Mouse (Mus musculus) cerebellum, adult 8-10 months (tissue): ENCODE measurements at regions not wholly inside any gene's neighbourhood (a gene's known extent, or its start where the extent isn't known, plus 50 kb on each side); places are given as distances from the start of the nearest gene placed in this dataset.
A peak's percentile ranks its signal among the peaks of the same experiment; 100 is the strongest.

ENCODE experiments used
- DNase-seq: peaks from one replicate; pipeline ENCODE4 v3.0.0; 2022

GRCm38 (mm10) chr14:24956528-24957210 lies 469.7 kb downstream of the Rps24 start:
- DNase-seq: peak; percentile 63

DNA sequence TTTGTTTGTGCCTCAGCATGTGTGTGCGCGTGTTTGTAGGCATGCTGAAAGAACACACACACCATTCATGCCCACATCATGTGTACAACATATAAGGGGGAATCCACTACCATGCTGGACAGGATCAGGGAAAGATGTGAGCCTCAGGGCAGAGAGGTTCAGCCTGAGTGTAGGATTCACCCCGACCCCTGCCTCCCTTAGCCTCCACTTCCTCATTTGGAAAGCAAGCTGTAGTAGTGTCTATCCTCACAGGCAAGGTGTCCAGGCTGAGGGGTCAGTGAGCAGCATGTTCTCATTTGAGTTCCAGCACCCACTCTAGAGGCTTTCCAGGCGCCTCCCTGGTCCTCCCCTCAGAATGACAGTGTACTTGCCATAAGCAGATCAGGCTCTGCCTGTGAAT lies 470.5 kb downstream of the Rps24 start:
- no peak for DNase-seq

- DNase-seq: no peak
These were observed 471.9 kb downstream of the Rps24 start for GRCm38 (mm10) chr14:24958821-24959220.

- DNase-seq: no peak
These were observed 472.5 kb downstream of the Rps24 start for GRCm38 (mm10) chr14:24959401-24959800.

GRCm38 (mm10) chr14:24960082-24960482 lies 473.2 kb downstream of the Rps24 start:
- peak; percentile 89 for DNase-seq

GRCm38 (mm10) chr14:24960875-24961274 lies 473.9 kb downstream of the Rps24 start:
- DNase-seq: no peak

DNA sequence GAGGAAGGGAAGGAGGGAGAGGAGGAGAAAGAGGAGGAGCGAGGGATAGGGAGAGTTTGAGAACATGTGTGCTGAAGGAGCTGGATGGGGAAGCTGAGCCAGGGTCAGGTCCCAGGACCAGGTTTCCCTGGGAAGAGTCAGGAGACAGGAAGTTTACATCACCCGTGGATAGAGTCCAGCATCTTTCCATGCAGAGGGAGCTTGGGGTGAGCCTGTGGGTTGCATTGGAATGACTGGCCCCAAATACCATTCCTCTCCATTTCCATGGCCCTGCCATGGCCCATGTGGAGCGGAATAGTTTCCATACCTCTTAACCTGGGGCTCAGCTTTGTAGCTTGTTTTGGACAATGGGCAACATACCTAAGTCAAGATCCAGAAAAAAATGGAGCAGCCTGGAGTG lies 474.8 kb downstream of the Rps24 start:
- DNase-seq: no peak

DNA sequence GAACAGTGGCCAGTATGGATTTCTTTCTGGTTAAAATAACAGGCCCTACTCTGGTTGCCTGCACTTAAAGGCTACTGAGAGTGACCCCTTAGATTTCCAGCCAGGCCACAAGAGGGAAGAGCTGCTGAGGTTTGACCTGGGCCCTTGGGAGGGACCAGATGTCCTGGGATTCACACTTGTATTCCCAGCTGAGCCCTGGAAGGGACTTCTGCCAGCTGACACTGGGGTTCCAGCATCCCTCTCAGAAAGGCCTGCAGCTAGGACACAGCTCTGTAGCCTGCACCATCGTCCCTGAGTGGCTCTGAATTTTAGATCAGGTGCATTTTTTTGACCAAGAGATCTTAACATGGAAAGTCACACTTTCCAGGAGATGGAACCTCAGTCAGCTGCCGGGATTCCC lies 482.7 kb downstream of the Rps24 start:
- DNase-seq: no peak

GRCm38 (mm10) chr14:24972357-24972756 lies 485.4 kb downstream of the Rps24 start:
- DNase-seq: no peak

DNA sequence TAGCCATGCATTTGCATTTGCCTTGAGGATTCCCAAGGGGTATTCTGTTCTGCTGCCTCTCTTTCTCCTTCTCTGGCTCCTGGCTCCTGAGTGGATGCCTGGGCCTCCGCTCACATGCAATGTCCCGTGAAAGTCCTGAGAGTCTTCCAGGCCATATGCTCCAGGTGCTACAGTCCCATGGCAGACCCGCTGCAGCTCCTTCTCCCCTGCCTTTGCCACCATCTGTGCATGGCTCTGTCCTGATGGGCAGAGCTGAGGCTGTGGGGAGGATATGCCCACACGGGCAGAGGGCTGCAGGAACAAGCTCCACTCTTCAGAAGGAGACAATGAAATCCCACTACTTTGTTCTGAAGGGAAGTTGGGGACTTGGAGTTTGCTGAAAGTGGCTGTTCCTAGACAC lies 485.9 kb upstream of the Zmiz1 start:
- peak; percentile 81 for DNase-seq

GRCm38 (mm10) chr14:24973591-24973990 lies 485.4 kb upstream of the Zmiz1 start:
- DNase-seq: no peak

DNA sequence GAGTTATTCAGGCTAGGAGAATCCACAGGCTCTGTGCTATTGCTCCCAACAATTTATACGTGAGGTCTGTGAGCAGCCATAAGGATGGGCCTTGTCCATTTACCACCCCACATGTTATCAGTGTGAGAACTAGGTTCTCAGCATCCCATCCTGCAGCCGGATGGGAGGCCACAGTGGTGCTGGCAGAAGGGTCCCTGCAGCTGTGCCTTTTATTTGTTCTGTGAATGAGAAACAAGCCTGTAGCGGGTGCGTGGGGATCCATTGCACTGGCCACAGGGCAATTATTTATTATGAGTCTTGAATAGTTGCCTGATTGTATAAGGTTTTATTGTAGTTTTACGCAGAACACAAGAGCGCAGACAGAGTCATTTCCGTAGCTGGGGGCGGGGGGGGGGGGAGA lies 476.5 kb upstream of the Zmiz1 start:
- no peak for DNase-seq

GRCm38 (mm10) chr14:24983279-24983678 lies 475.7 kb upstream of the Zmiz1 start:
- DNase-seq: no peak

- no peak for DNase-seq
These were observed 473.1 kb upstream of the Zmiz1 start for GRCm38 (mm10) chr14:24985806-24986359.

GRCm38 (mm10) chr14:24986404-24986803 lies 472.6 kb upstream of the Zmiz1 start:
- no peak for DNase-seq

DNA sequence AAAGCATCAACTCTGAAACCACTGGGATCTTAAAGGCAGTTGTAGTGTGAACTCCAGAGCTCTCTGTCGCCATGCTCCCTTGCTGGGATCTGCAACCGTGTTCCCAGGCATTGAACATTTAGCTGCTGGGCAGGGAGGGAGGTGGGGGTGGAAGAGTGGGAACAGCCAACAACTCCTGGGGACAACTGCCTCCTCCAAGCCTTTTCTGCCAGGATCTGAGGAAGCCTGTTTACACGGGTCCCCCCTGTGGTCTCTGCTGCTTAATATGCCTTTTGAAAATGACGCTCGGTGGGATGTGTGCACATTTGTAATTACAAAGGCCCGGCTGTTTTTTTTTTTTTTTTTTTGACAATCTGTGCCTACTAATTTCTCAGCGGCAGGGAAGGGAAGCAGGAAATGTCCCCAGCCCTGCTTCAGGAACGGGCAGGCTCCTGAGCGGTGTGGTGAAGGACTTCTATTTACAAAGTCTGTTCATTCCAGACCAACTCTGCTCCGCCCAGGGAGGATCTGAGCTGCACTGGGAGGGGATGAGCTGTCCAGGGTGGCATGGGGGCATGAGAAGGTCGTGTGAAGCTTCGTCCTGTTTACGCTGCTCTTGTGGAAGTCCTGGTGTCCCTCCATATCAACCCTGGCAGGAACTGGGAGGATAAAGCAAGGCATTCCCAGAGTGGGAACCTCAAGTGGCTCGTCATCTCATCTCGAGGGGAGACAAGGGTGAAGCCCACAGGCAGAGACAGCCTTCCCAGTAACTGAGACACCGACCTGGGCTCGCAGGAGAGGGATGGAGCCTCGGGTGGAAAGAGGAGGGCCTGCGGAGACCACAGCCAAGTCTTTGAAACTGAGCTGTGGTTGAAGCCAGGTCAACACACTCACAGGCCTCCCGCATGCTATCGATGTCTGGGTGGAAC lies 465.0 kb upstream of the Zmiz1 start:
- no peak for DNase-seq

GRCm38 (mm10) chr14:24995226-24995625 lies 463.8 kb upstream of the Zmiz1 start:
- peak; percentile 53 for DNase-seq

DNA sequence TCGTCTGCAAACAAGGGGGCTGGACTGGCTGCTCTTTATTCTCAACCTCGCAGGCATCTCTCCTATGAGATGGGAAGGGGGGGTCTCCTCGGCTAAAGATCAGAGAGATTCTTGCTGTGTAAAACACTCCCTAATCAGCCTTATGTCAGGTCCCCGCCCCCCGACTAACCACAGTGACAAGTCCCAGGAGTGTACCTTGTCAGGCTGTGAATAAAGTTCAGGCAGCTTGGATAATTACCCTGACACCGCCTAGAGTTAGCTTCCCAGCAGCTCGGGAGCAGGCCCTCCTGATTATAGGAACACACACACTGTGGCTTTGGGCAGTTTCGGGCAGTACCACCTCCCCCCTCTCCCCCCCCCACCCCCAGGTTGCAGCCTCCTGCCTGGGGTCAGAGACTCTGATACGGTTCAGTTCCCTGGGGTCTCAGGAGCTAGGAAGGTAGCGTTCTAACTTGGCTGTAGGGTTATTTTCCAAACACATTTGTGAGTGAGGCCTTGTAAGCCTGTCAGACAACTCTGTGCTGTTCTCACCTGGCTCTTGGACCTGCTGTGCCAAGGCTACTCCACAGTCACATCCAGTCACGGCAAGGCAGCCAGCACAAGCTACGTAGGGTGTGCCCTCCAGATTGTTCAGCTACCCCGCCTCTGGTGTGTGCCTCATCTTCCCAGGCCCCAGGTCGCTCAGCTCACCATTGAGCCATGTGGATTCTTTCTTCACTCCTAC lies 461.0 kb upstream of the Zmiz1 start:
- no peak for DNase-seq

DNA sequence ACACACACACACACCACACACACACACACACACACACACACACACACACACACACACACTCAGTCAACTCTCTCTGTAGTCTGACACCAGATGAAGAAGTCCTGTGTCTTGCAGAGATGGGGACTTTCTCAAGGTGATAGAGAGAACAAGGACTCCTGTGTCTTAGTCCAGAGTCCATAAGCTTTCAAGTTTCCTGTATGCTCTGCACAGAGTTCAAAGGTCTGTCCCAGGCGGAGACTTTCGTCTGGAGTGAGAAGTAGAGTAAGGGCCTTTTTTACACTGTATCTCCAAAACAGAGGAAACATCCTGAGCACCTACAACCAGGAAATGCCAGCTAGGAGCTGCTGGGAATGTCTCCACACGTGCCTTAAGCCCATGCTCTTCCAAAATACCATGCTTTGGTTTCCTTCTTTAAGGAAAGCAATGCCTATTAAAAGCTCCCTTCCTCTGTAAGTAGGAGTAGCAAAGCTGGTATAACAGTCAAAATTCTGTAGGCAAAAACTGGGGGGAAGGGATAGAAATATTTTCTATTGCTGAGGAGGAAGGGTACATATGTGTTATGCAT lies 459.9 kb upstream of the Zmiz1 start:
- no peak for DNase-seq

- no peak for DNase-seq
These were observed 453.6 kb upstream of the Zmiz1 start for GRCm38 (mm10) chr14:25005241-25005946.

DNA sequence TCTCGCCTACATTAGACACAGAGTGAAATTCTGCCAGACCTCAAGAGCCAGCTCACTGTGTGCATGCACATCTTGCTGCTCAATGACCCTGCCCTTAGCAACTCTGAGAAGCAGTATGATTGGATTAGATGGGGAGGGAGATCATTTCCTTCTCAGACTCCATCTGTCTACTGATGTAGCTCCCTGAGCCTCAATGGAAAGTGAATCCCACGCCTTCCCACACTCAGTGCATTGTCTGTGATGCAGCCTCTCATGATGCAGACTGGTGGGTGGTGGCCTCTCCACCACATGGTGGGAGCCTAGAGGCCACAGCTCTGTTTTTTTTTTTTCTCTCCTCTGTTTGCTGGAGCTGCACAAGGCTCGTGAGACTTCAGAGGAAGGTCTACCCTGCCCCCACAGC lies 447.1 kb upstream of the Zmiz1 start:
- DNase-seq: no peak
